Mouse (Mus musculus) adrenal gland, postnatal 36 days (tissue): Measurements from ENCODE around the gene Matn3. TPM values are rescaled to one million over a fixed set of nuclear protein-coding genes. Genes with fewer than 3 reads are reported as not detected.

Experiments
- total RNA-seq, 2 experiments: library from RNA; stranded (reverse); gene quantifications; 2 replicates each; pipeline ENCODE4 v1.2.3; 2021

The Matn3 gene
- total RNA-seq, 2 experiments from 2014 or later, result not detected

Other genes with a start within 250 kb of the Matn3 start
- gene Sdc1, start 176.6 kb upstream of the Matn3 start, total RNA-seq, result 10 to 100 TPM; 16.5 to 17.0 TPM
- gene Laptm4a, start 26.3 kb upstream of the Matn3 start, total RNA-seq, result 100 to 1,000 TPM; 580 to 600 TPM
- gene Wdr35, start 26.0 kb downstream of the Matn3 start, total RNA-seq, result 10 to 100 TPM; 15.4 to 16.5 TPM
- 10 to 100 TPM; 10.7 to 13.5 TPM for gene Ttc32, start 82.1 kb downstream of the Matn3 start, total RNA-seq